Mouse (Mus musculus) limb, embryonic 10.5 days (tissue): ENCODE data around the gene Ugt1a6b. TPM values are rescaled to one million over a fixed set of nuclear protein-coding genes. Genes with fewer than 3 reads are reported as not detected.

Experiments
- DNase-seq: peaks from one replicate; pipeline ENCODE4 v3.0.0-alpha.2; 2017; ENCODE audit warnings: low spot score
- H3K27ac ChIP-seq: fragments of 300-500 bp; sonication (generic); 2 replicates; pipeline ENCODE4 v1.5.1; 2016; ENCODE audit warnings: mild to moderate bottlenecking
- H3K27me3 ChIP-seq: fragments of 300-500 bp; sonication (generic); 2 replicates; pipeline ENCODE4 v1.6.1; 2016; ENCODE audit warnings: low read depth, mild to moderate bottlenecking; ENCODE audit not compliant: poor library complexity, severe bottlenecking
- H3K36me3 ChIP-seq: fragments of 300-500 bp; sonication (generic); 2 replicates; pipeline ENCODE4 v1.6.1; 2016; ENCODE audit warnings: mild to moderate bottlenecking, moderate library complexity
- H3K4me1 ChIP-seq: fragments of 300-500 bp; sonication (generic); 2 replicates; pipeline ENCODE4 v1.6.1; 2016
- H3K4me3 ChIP-seq: fragments of 300-500 bp; sonication (generic); 2 replicates; pipeline ENCODE4 v1.5.1; 2016; ENCODE audit warnings: mild to moderate bottlenecking, moderate library complexity
- H3K9me3 ChIP-seq: fragments of 300-500 bp; sonication (generic); replicated peaks from 2 replicates; pipeline ENCODE4 v1.6.1; 2016; ENCODE audit warnings: mild to moderate bottlenecking
- WGBS: fragments of 180-500 bp; shearing (Covaris S2); methylation state at CpG from one replicate; pipeline ENCODE4 v1.1.7; 2016; 5-methylcytosine and 5-hydroxymethylcytosine counted together
- polyA plus RNA-seq: library from polyadenylated mRNA; unstranded; fragments of >200 nt; fragmentation: Nextera tagmentation; extraction: Ambion mirVana; gene quantifications from 2 replicates; pipeline ENCODE4 v1.2.1, GENCODE M21; 2016

Ugt1a6b gene
- polyA plus RNA-seq, 1 experiment from 2014 or later, result not detected

DNA sequence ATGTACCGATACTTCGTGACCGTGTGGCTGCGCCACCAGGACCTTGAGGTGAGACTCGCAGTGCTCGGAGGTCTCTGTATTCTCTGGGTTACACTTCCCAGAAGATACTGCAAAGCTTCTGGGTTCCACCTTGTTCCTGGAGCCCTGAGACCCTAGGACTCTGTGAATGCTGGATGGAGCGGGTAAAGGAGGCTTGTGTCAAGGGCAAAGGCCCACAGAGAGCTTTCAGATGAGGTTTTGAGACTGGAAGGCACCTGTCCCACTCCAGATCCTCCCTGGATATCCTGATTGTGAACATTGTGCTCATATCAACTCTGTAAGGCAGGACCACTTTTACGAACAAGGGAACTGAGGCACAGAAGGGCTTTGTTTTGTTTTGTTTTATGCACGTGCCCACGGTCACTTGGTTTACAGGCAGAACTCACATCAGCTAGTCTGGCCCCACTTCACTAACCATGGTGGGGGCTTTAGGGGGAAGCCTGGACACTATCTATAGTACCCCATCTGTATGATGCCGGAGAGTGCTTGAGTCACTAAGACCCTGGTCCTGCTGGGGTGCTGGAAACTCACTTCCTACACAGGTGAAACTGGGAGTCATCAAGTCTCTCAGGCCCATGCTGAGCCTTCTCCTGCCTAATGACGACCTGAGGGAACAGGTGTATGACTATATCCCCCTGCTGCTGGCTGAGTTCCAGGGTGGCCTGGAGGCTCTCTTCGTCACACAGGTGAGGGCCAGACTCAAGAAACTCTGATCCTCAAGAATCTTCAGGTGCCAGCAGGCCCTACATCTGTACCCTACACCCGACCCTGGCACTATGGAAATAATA is 130.6 kb downstream of the Ugt1a6b start:
- Histone ChIP-seq H3K4me1 (no peaks in the 10 kb centered on the region), H3K27ac (no peak overlapping the region), H3K27me3 (no peaks in the 10 kb centered on the region), H3K9me3 (peaks cover 91% of the 10 kb centered on the region), H3K36me3 (no peaks in the 10 kb centered on the region), H3K4me3 (no peak overlapping the region)
- 72% methylated on average over 14 of the region's 14 CpGs for WGBS
- DNase-seq, result no peak

DNA sequence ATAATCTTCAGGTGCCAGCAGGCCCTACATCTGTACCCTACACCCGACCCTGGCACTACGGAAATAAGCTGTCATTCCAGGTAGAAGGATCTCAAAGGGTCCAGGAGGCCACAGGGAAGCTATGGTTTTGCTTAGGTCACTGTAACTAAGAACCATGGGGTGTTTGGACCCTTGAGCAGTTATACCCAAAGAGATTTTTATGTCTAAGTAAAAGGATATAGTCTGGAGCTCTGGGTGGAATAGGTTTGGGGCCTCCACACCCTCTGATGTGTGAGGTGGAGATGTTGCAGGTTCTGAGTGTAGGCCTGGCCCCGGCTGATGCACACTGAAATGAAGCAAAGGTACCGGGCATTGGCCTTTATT is 131.2 kb downstream of the Ugt1a6b start:
- no peaks in the 10 kb centered on the region for H3K36me3 ChIP-seq
- no peak overlapping the region for H3K27ac ChIP-seq
- peaks cover 90% of the 10 kb centered on the region for H3K9me3 ChIP-seq
- no peak for DNase-seq
- 67% methylated on average over 4 of the region's 4 CpGs for WGBS
- no peaks in the 10 kb centered on the region for H3K27me3 ChIP-seq
- no peaks in the 10 kb centered on the region for H3K4me1 ChIP-seq
- no peak overlapping the region for H3K4me3 ChIP-seq

DNA sequence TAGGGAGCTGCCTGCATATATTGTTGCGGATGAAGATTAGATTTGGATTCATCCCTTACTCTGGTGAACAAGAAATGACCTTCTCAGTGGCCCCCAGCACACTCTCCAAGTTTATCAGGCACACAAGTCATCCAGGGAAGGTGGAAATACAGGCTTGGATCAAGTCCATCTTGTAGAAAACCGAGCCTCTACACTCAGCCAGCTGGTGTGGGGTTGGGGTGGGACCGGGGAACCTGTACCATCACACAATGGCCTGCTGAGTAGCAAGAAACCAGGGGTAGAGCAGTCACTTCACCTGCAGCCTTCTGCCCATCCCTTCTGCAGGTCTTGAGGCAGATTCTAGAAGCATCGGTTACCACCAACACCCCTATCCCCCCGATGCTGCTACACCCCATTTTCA is 131.6 kb downstream of the Ugt1a6b start:
- Histone ChIP-seq H3K4me3 (no peak overlapping the region), H3K27ac (no peak overlapping the region), H3K27me3 (no peaks in the 10 kb centered on the region), H3K4me1 (no peaks in the 10 kb centered on the region), H3K36me3 (no peaks in the 10 kb centered on the region), H3K9me3 (peaks cover 90% of the 10 kb centered on the region)
- no peak for DNase-seq
- WGBS, result 47% methylated on average over 5 of the region's 5 CpGs

GRCm38 (mm10) chr1:88235046-88235893 is 132.2 kb downstream of the Ugt1a6b start:
- 68% methylated on average over 11 of the region's 11 CpGs for WGBS
- H3K4me3 ChIP-seq, result no peak overlapping the region
- DNase-seq, result no peak
- H3K36me3 ChIP-seq, result no peaks in the 10 kb centered on the region
- H3K27ac ChIP-seq, result no peak overlapping the region
- H3K9me3 ChIP-seq, result peaks cover 90% of the 10 kb centered on the region
- H3K4me1 ChIP-seq, result no peaks in the 10 kb centered on the region
- no peaks in the 10 kb centered on the region for H3K27me3 ChIP-seq

DNA sequence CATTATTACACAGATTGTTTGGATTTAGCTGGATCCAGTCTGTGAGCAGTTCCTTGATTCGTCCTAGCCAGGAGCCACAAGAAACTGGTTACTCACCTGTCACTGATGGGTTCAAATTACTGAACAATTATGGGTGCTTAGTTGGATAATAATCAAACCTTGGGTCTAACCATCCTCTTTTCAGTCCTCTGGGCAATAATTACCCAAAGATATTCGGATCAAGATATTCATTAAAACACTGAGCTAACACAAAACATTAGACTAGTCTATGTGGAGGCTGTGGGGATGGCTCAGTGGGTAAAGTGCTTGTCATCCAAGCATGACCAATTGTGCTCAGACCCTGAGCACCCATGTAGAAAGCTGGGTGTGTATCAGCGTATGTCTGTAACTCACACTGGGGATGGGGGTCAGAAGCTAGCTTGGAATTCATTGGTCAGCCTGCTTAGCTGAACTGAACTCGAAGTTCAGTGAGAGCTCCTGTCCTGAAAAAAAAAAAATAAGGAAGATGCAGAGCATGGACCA is 132.9 kb downstream of the Ugt1a6b start:
- H3K4me1 ChIP-seq, result no peaks in the 10 kb centered on the region
- 71% methylated on average over 4 of the region's 4 CpGs for WGBS
- no peak overlapping the region for H3K4me3 ChIP-seq
- H3K27ac ChIP-seq, result no peak overlapping the region
- DNase-seq, result no peak
- no peaks in the 10 kb centered on the region for H3K36me3 ChIP-seq
- H3K9me3 ChIP-seq, result peaks cover 91% of the 10 kb centered on the region
- H3K27me3 ChIP-seq, result no peaks in the 10 kb centered on the region

GRCm38 (mm10) chr1:88237311-88237710 is 134.3 kb downstream of the Ugt1a6b start:
- no peak for DNase-seq
- no peaks in the 10 kb centered on the region for H3K27me3 ChIP-seq
- H3K4me3 ChIP-seq, result no peak overlapping the region
- 79% methylated on average over 5 of the region's 5 CpGs for WGBS
- no peak overlapping the region for H3K27ac ChIP-seq
- no peaks in the 10 kb centered on the region for H3K4me1 ChIP-seq
- no peaks in the 10 kb centered on the region for H3K36me3 ChIP-seq
- peaks cover 87% of the 10 kb centered on the region for H3K9me3 ChIP-seq

- Histone ChIP-seq H3K27ac (no peak overlapping the region), H3K36me3 (no peaks in the 10 kb centered on the region), H3K9me3 (peaks cover 85% of the 10 kb centered on the region), H3K4me3 (no peak overlapping the region), H3K4me1 (no peaks in the 10 kb centered on the region), H3K27me3 (no peaks in the 10 kb centered on the region)
- 83% methylated on average over 6 of the region's 6 CpGs for WGBS
- no peak for DNase-seq
Measured at GRCm38 (mm10) chr1:88238771-88239170, 135.7 kb downstream of the Ugt1a6b start.

DNA sequence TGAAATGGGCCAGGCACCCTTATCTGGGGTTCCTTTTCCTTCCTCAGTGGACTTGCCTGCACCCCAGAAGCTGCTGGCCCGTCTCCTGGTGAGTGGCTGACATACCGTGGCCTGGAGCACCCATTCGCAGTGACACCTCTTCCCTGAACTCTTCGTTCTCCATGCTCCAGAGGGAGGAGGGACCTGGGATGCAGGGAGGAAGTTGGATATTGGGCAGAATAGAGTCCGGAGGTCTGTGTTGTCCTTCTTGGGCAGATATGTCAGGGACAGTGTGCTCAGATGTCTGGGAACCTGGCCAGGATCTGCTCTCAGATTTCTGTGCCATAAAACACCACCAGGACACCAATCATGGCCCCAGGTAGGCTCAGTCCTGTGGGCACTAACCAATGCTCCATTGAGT is 137.0 kb downstream of the Ugt1a6b start:
- Histone ChIP-seq H3K4me3 (no peak overlapping the region), H3K9me3 (peaks cover 85% of the 10 kb centered on the region), H3K4me1 (no peaks in the 10 kb centered on the region), H3K36me3 (no peaks in the 10 kb centered on the region), H3K27ac (no peak overlapping the region), H3K27me3 (no peaks in the 10 kb centered on the region)
- WGBS, result 77% methylated on average over 5 of the region's 5 CpGs
- DNase-seq, result no peak

DNA sequence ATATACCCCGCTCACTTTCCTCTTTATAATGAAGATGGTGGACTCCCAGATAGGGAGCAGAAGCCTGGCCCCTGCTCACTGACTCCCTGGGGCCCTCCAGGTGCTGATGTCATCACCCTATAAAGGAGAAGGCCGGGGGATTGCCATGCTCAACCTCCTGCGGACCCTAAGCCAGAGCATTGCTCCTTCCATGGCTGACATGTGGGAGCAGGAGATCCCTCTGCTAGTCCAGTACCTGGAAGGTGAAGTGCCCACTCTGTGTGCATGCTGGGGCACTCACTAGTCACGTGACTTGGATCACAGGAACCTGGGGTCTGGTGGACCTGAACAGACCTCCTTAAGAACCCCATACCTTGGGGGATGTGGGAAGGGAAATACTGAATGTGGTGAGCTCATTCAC is 137.5 kb downstream of the Ugt1a6b start:
- Histone ChIP-seq H3K9me3 (peaks cover 84% of the 10 kb centered on the region), H3K36me3 (no peaks in the 10 kb centered on the region), H3K4me3 (no peak overlapping the region), H3K4me1 (no peaks in the 10 kb centered on the region), H3K27ac (no peak overlapping the region), H3K27me3 (no peaks in the 10 kb centered on the region)
- DNase-seq, result no peak
- WGBS, result 82% methylated on average over 4 of the region's 4 CpGs

DNA sequence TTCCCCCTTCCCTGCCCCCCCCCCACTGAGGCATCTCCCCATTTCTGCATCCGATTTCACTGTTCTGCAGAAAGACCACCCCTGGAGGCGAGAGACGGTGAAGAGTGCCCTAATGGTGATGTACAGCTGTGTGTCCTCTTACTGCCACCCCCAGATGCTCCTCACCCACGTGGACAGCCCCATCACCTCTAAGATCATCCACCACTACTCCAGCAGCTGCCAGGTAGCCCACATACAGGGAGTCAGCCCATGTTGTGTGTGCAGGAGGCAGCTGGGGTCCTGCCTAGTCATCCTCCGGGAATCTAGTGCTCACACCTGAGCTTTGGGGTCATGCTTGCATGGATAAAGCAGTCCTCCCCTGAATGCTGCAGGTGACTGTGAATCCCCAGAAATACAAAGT is 140.8 kb downstream of the Ugt1a6b start:
- H3K27me3 ChIP-seq, result no peaks in the 10 kb centered on the region
- no peak for DNase-seq
- H3K27ac ChIP-seq, result no peak overlapping the region
- H3K4me3 ChIP-seq, result no peak overlapping the region
- peaks cover 81% of the 10 kb centered on the region for H3K9me3 ChIP-seq
- H3K36me3 ChIP-seq, result no peaks in the 10 kb centered on the region
- WGBS, result 69% methylated on average over 5 of the region's 5 CpGs
- no peaks in the 10 kb centered on the region for H3K4me1 ChIP-seq

GRCm38 (mm10) chr1:88245881-88246280 is 142.8 kb downstream of the Ugt1a6b start:
- Histone ChIP-seq H3K27me3 (no peaks in the 10 kb centered on the region), H3K9me3 (peaks cover 82% of the 10 kb centered on the region), H3K27ac (no peak overlapping the region), H3K36me3 (no peaks in the 10 kb centered on the region), H3K4me1 (no peaks in the 10 kb centered on the region), H3K4me3 (no peak overlapping the region)
- DNase-seq, result no peak
- WGBS, result 78% methylated on average over 6 of the region's 6 CpGs

GRCm38 (mm10) chr1:88246386-88246785 is 143.3 kb downstream of the Ugt1a6b start:
- Histone ChIP-seq H3K27me3 (no peaks in the 10 kb centered on the region), H3K36me3 (no peaks in the 10 kb centered on the region), H3K4me3 (no peak overlapping the region), H3K9me3 (peaks cover 81% of the 10 kb centered on the region), H3K27ac (no peak overlapping the region), H3K4me1 (no peaks in the 10 kb centered on the region)
- 55% methylated on average over 6 of the region's 6 CpGs for WGBS
- no peak for DNase-seq

DNA sequence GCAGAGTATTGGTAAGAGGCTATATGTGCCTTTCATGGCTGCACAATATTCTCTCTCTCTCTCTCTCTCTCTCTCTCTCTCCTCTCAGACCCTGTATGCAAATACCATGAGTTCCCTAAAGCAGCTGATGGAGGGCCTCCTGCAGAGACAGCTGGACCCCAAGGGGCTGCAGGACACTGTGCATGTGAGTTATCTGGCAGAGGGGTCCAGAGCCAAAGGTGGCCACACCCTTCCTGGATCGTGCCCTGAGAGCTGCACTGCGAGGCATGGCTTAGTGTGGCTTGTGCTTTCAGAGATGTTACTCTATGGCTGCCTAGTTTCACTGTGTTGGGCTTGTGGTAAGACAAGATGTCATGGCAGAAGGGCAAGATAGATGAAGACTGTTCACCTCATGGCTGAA is 144.6 kb downstream of the Ugt1a6b start:
- WGBS, result 44% methylated on average over 2 of the region's 2 CpGs
- Histone ChIP-seq H3K9me3 (peaks cover 78% of the 10 kb centered on the region), H3K27me3 (no peaks in the 10 kb centered on the region), H3K4me3 (no peak overlapping the region), H3K36me3 (no peaks in the 10 kb centered on the region), H3K27ac (no peak overlapping the region), H3K4me1 (no peaks in the 10 kb centered on the region)
- no peak for DNase-seq
